Mouse (Mus musculus): ENCODE results near the gene Mctp1.

DNA sequence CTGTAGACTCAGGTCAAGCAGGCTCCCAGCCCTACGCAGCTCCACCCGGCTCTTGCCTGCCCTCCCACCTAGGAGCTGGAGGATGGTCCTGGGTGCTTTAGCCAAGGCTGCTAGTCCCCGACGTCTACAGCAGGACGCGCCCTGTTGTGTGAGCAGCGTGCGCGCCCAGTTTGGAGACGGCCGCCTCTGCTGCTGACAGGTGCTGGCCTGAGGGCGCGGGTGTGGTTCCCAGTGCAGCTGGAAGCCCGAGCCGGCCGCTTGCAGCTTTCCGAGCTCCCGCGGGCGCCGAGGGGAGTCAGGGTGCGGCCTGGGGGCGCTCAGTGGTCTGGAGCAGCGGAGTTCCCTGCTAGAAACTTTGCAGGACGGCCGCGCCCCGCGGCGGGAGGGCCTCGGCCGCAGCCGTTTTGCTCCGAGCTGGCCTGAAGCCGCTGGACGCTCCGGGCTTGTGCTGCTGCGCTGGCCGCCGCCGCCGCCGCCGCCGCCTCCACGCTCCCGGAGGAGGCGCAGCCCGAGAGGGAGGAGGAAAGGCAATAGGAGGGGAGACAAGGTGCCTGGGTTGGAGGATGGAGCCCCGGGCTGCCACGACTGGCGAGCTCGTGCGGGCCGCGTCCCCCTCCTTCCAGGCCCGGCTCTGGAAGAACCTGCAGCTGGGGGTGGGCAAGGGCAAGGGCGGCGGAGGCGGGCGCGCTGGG is at the start of gene Mctp1:
- TF ChIP-seq CTCF (IDR thresholded peaks at IDR 0.05; ENCODE audit: control insufficient read depth, insufficient read depth, insufficient replicate concordance, low read depth, low read length): no peak
- TF ChIP-seq POLR2A (IDR thresholded peaks at IDR 0.05; ENCODE audit: control insufficient read depth, low read depth, low read length): no peak
